ENCODE assay signal across 9 mouse cellular contexts in genomic region chr19:47451476-47452113, GRCm38 (mm10). TPM values are rescaled to one million over a fixed set of nuclear protein-coding genes. Genes with fewer than 3 reads are reported as not detected.
DNase-seq lines count a peak whose midpoint lies in the region; ATAC-seq and TF ChIP-seq lines count a peak whose summit lies in the region.
"Had no signal": no experiment of that assay in that cellular context is flagged by ENCODE, and none has a peak within 500 bp of the region (broad histone marks: within the 10 kb centered on the region; RNA-seq: fewer than 3 reads in every experiment).

No protein-coding gene starts in this region.

- in situ Hi-C loops in ES-E14 (cut with MboI; ENCODE audit: low sequenced_read_pairs in 2 of 2, unreplicated experiment in 2 of 2): no loop called here

- H3K4me1 ChIP-seq in heart, embryonic 15.5 days (replicated peaks): peaks cover 97% of the 10 kb centered on the region
- peaks cover 15 to 55% of the 10 kb centered on the region in 2 experiments; a peak in 3 of 4 replicates for H3K4me1 ChIP-seq in ES-E14 (ENCODE audit: control insufficient read depth in 2 of 2, insufficient read depth in 2 of 2, low read length in 2 of 2, poor library complexity in 1 of 2)
- H3K4me1 ChIP-seq in liver, postnatal 0 days (ENCODE audit: insufficient read depth): peaks cover 80% of the 10 kb centered on the region
- H3K4me1 ChIP-seq in stomach, postnatal 0 days (replicated peaks; ENCODE audit: control insufficient read depth, insufficient read depth): peaks cover 11% of the 10 kb centered on the region

- no peaks in the 10 kb centered on the region for H3K9me3 ChIP-seq in heart, embryonic 15.5 days (replicated peaks)
- no peaks in the 10 kb centered on the region for H3K9me3 ChIP-seq in ES-E14 (ENCODE audit: control insufficient read depth, insufficient read depth, low read depth, low read length)
- no peaks in the 10 kb centered on the region for H3K9me3 ChIP-seq in liver, postnatal 0 days (ENCODE audit: low read length)
- no peaks in the 10 kb centered on the region for H3K9me3 ChIP-seq in stomach, postnatal 0 days (ENCODE audit: control insufficient read depth, low read length)
- H3K9me3 ChIP-seq: forebrain, embryonic 10.5 days had no signal

- H3K27me3 ChIP-seq in heart, embryonic 15.5 days: no peaks in the 10 kb centered on the region
- H3K27me3 ChIP-seq in liver, postnatal 0 days (ENCODE audit: insufficient read depth, low read length): no peaks in the 10 kb centered on the region
- H3K27me3 ChIP-seq in stomach, postnatal 0 days (ENCODE audit: control insufficient read depth, insufficient read depth, low read length): no peaks in the 10 kb centered on the region

- H3K9ac ChIP-seq in heart, embryonic 15.5 days: no peak overlapping the region
- no peak overlapping the region for H3K9ac ChIP-seq in ES-E14 (ENCODE audit: insufficient read depth, low read depth, low read length, poor library complexity, severe bottlenecking)
- H3K9ac ChIP-seq in liver, postnatal 0 days (replicated peaks): no peak overlapping the region
- no peak overlapping the region for H3K9ac ChIP-seq in stomach, postnatal 0 days (ENCODE audit: low read length)

- peak; percentile 31 for TF ChIP-seq CTCF in liver, postnatal 0 days (IDR thresholded peaks at IDR 0.05; ENCODE audit: low read depth)
- no peak for TF ChIP-seq CTCF in stomach, postnatal 0 days (IDR thresholded peaks at IDR 0.05; ENCODE audit: low read depth)

- no peak overlapping the region for H3K4me2 ChIP-seq in heart, embryonic 15.5 days
- H3K4me2 ChIP-seq in liver, postnatal 0 days (ENCODE audit: low read depth, low read length): no peak overlapping the region
- no peak overlapping the region for H3K4me2 ChIP-seq in stomach, postnatal 0 days (replicated peaks; ENCODE audit: low read depth)

- no peak for DNase-seq in heart, postnatal 14 days
- DNase-seq in A20 (ENCODE audit: low read depth, low spot score): peak; percentile 39
- DNase-seq in ES-E14 (ENCODE audit: low read depth, low spot score): no peak
- DNase-seq in liver, postnatal 0 days: no peak
- DNase-seq in urinary bladder, adult 2 months (ENCODE audit: low spot score): no peak
- no peak for DNase-seq in stomach, postnatal 0 days (ENCODE audit: low spot score)
- no peak for DNase-seq in gastrocnemius, postnatal 4 days (ENCODE audit: low spot score in 2 of 2)

- H3K4me3 ChIP-seq in heart, embryonic 15.5 days: no peak overlapping the region
- H3K4me3 ChIP-seq in ES-E14 (ENCODE audit: insufficient read depth in 1 of 2, low read depth in 1 of 2, low read length in 2 of 2, poor library complexity in 1 of 2, severe bottlenecking in 1 of 2): no peak overlapping the region
- no peak overlapping the region for H3K4me3 ChIP-seq in liver, postnatal 0 days (ENCODE audit: low read depth, low read length)
- H3K4me3 ChIP-seq in stomach, postnatal 0 days (ENCODE audit: low read depth, low read length): no peak overlapping the region
- H3K4me3 ChIP-seq: forebrain, embryonic 10.5 days had no signal

- 70% methylated on average over 10 of the region's 10 CpGs for WGBS in heart, embryonic 15.5 days
- WGBS in liver, postnatal 0 days (ENCODE audit: insufficient replicate concordance): 51% methylated on average over 10 of the region's 10 CpGs
- 73% methylated on average over 10 of the region's 10 CpGs for WGBS in stomach, postnatal 0 days

- no peak for ATAC-seq in heart, embryonic 15.5 days (replicated peaks; ENCODE audit: insufficient number of reproducible peaks, insufficient read depth, low FRiP score, low read depth)
- no peak for ATAC-seq in liver, postnatal 0 days
- ATAC-seq in stomach, postnatal 0 days (ENCODE audit: low FRiP score, low TSS enrichment): no peak

- H3K27ac ChIP-seq in heart, embryonic 15.5 days: peak overlapping the region; percentile 69
- peak overlapping the region; percentile 64 for H3K27ac ChIP-seq in ES-E14 (ENCODE audit: insufficient read depth, low read depth, low read length, poor library complexity, severe bottlenecking)
- peak overlapping the region; percentile 83 for H3K27ac ChIP-seq in liver, postnatal 0 days (ENCODE audit: low read depth)
- H3K27ac ChIP-seq in stomach, postnatal 0 days (replicated peaks): no peak overlapping the region
- H3K27ac ChIP-seq: forebrain, embryonic 10.5 days had no signal

- no peaks in the 10 kb centered on the region for H3K36me3 ChIP-seq in heart, embryonic 15.5 days
- H3K36me3 ChIP-seq in ES-E14 (ENCODE audit: control insufficient read depth, insufficient read depth, low read length, poor library complexity, severe bottlenecking): no peaks in the 10 kb centered on the region
- H3K36me3 ChIP-seq in liver, postnatal 0 days (replicated peaks; ENCODE audit: insufficient read depth, low read length): no peaks in the 10 kb centered on the region
- H3K36me3 ChIP-seq in stomach, postnatal 0 days (ENCODE audit: control insufficient read depth, insufficient read depth, low read length): no peaks in the 10 kb centered on the region

- intact Hi-C loops in heart, postnatal 14 days (cut with DNase I): no loop called here

- no peak for TF ChIP-seq EP300 in liver, postnatal 0 days (IDR thresholded peaks at IDR 0.05; ENCODE audit: low read depth)
- TF ChIP-seq EP300 in stomach, postnatal 0 days (optimal IDR thresholded peaks at IDR 0.05): no peak

TF ChIP-seq in ES-E14, 5 proteins besides CTCF, POLR2A, EP300 and RAD21:
- no peak for TF ChIP-seq ZC3H11A (IDR thresholded peaks at IDR 0.05; ENCODE audit: borderline replicate concordance, low read depth, low read length)
- TF ChIP-seq ZNF384 (IDR thresholded peaks at IDR 0.05; ENCODE audit: low read depth, low read length): no peak
- no peak for TF ChIP-seq MAFK (IDR thresholded peaks at IDR 0.05; ENCODE audit: insufficient read depth, low read depth, low read length)
- no peak for TF ChIP-seq HCFC1 (IDR thresholded peaks at IDR 0.05; ENCODE audit: borderline replicate concordance, insufficient read depth, low read length)
- no peak for TF ChIP-seq CHD2 (IDR thresholded peaks at IDR 0.05; ENCODE audit: low read depth, low read length)

RNA-seq across cellular contexts. Expression of gene Sh3pxd2a, which starts 12.6 kb away (rescaled TPM):
- polyA plus RNA-seq in heart, embryonic 15.5 days (2015; fragmentation: Nextera tagmentation; extraction: Ambion mirVana): 5.3 and 7.2 TPM in 2 replicates
- total RNA-seq in heart, postnatal 14 days (2021): 10 to 100 TPM; 75.2 to 75.9 TPM
- total RNA-seq in ES-E14 (2012; rRNA removed): 12.3 and 13.0 TPM in 2 replicates
- polyA plus RNA-seq in liver, postnatal 0 days (2015; fragmentation: Nextera tagmentation; extraction: Ambion mirVana): 0.82 and 0.95 TPM in 2 replicates
- 23.2 and 30.0 TPM in 2 replicates for polyA plus RNA-seq in urinary bladder, adult 2 months (2012; rRNA removed)
- polyA plus RNA-seq in stomach, postnatal 0 days (2015; fragmentation: Nextera tagmentation; extraction: Ambion mirVana): 3.7 and 4.3 TPM in 2 replicates
- 100 to 1,000 TPM; 124 to 134 TPM for total RNA-seq in gastrocnemius, postnatal 4 days (2021)
